Mouse (Mus musculus) large intestine, adult 2 months (tissue): ENCODE results near the gene Hepacam2. TPM values are rescaled to one million over a fixed set of nuclear protein-coding genes. Genes with fewer than 3 reads are reported as not detected.
"Not testable (repeated sequence)": the region's sequence is repeated elsewhere in the genome, so short reads cannot be mapped to it uniquely, and the experiment has no call there.

Experiments used
- DNase-seq: peaks from one replicate; pipeline ENCODE4 v3.0.0-alpha.2; 2012; ENCODE audit warnings: low read depth, low spot score
- WGBS: fragments of 180-500 bp; shearing (Covaris S2); methylation state at CpG from one replicate; pipeline ENCODE4 v1.1.7; 2018; 5-methylcytosine and 5-hydroxymethylcytosine counted together
- polyA plus RNA-seq: library from polyadenylated mRNA; depleted of rRNA; stranded (reverse); fragments of >200 nt; gene quantifications from 2 replicates; pipeline ENCODE4 v1.2.3, GENCODE M21; 2012; rRNA removed

The Hepacam2 gene
- polyA plus RNA-seq, result 59.0 and 75.1 TPM in 2 replicates

DNA sequence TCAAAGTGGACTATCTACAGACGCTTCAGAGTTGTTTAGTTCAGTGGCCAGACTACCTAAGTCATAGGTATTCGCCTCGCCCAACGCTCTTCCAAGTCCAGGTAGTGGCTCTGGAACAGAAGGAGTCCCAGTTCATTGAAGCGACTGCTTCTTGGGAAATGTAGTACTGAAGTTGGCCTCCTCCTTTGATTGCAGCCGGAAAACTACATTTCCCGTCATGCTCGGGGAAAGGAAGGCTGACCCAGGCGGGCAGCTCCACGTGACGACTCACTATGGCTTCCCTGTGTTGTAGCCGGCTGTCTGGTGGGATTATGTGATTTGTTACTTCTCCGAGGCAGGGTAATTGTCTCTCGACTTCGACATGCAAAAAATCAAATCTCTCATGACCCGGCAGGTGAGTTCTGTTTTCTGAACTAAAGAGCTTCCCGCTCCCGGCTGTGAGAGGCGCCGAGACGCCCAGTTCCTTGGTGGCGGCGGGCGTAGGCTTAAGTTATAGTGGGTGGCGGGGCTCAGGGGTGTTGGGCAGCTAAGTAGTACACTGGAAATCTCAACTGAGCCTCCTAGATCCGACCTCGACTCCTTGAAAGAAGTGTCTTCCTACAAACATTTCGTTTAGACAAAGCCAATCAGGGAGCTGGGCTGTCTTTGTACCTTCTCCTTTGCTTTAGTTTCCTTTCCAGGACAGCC lies at the start of gene Hepacam2, which contains the start of gene Vps50:
TSS of gene Hepacam2 (minus strand) at position 137 of the 687 bp plus-strand sequence.
TSS of gene Vps50 (plus strand) at position 221 of the 687 bp plus-strand sequence.
- DNase-seq, result peak; percentile 98
- 1% methylated on average over 28 of the region's 28 CpGs for WGBS

GRCm38 (mm10) chr6:3544970-3545369 lies 46.9 kb upstream of the Hepacam2 start:
- 61% methylated on average over 1 of the region's 1 CpGs for WGBS
- DNase-seq, result no peak

DNA sequence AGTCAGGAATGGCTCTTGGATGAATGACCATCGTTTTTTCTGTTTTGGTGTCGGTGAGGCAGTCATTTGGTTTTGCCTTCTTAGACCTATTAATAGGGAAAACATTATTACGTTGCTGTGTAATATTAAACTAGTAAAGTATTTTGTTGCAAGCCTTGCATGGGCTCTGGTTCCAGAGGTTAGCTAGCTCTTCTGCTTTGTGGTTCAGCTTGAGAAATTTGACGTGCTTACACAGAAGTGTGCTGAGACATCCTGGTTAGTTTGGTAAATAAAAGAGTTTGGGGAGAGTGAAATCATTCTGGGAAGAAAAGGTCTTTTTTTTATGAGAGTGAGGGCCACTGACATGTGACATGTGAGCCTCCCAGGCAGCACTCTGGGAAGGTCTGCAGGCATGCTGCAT lies 45.8 kb upstream of the Hepacam2 start:
- 89% methylated on average over 4 of the region's 4 CpGs for WGBS
- DNase-seq, result no peak

DNA sequence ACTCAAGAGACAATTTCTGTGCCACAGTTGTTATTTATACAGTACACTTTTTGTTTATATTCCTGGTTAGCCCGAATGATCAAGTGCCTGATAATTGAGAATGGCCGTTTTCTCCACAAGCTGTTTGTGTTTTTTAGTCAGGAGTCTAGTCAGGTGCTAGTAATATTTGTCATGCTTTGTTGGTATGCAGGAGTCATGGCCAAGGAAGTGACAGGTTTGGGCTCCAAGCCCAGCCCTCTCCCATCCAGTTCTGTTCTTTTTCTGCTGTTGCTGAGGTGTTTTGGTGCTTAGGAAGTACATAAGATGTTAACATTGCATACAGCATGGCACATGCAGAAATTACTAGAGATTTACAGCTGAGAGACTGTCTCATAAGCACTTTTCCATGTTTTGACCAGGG lies 41.4 kb upstream of the Hepacam2 start:
- no peak for DNase-seq
- 87% methylated on average over 2 of the region's 2 CpGs for WGBS

DNA sequence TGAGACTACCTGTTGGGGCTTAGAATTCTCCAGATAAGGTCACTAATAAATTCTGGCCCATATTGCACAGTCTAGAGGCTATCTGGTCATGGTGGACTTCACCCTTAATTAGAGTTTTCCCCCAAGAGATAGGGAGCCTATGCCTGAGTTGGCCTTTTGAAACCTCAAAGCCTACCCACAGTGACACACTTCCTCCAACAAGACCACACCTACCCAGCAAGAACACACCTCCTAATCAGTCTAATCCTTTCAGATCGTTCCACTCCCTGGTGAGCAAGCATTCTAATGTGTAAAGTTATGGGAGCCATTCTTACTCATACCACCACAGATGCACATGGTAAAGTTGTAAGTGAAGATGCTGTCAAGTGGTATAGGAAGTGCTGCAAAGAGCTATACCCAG lies 38.0 kb upstream of the Hepacam2 start:
- 44% methylated on average over 1 of the region's 1 CpGs for WGBS
- DNase-seq, result no peak

- 88% methylated on average over 5 of the region's 5 CpGs for WGBS
- no peak for DNase-seq
Observed at GRCm38 (mm10) chr6:3531445-3531844, 33.3 kb upstream of the Hepacam2 start.

GRCm38 (mm10) chr6:3528198-3528597 lies 30.1 kb upstream of the Hepacam2 start:
- DNase-seq, result no peak
- WGBS, result 97% methylated on average over 4 of the region's 4 CpGs

DNA sequence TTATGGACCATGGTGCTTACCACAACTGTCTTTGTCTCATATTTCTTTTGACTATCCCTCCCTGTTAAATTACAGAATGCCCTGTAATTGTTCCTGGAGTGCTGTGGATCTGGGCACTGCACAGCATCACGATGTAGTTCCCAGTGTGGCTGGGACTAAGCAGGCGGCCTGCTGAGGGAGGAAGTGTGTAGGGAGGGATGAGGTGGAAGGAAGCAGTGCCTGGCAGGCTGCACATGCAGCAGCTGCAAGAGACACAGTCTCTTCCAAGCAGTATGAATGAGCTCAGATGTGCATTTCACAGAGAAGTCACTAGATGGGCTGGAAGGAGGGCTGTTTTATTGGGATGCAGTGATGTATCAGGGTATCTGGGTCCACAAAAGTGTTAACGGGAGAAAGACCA lies 14.5 kb upstream of the Hepacam2 start:
- no peak for DNase-seq
- whole genome bisulfite sequencing, result 52% methylated on average over 3 of the region's 3 CpGs

- WGBS, result 77% methylated on average over 11 of the region's 11 CpGs
- DNase-seq, result no peak
Observed at GRCm38 (mm10) chr6:3511612-3512011, 13.5 kb upstream of the Hepacam2 start.

DNA sequence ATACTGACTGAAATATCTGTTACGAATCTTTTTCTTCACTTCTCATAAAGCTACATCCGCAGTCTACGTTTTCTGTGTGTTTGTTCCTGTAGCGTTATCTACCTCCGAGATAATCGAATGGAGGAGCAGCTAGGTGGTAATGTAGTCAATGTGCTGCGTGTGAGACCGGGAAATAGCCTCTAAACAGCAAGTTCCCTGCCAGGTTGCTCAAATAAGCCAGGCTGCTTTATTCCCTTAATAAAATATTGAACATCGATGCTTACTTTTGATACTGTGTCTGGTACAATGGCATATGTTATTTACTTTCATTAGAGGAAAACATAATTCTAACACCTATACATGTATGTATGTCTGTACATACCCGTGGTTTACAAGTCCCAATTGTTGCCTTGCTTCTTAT lies 13.0 kb upstream of the Hepacam2 start:
- DNase-seq, result no peak
- 87% methylated on average over 10 of the region's 10 CpGs for WGBS

DNA sequence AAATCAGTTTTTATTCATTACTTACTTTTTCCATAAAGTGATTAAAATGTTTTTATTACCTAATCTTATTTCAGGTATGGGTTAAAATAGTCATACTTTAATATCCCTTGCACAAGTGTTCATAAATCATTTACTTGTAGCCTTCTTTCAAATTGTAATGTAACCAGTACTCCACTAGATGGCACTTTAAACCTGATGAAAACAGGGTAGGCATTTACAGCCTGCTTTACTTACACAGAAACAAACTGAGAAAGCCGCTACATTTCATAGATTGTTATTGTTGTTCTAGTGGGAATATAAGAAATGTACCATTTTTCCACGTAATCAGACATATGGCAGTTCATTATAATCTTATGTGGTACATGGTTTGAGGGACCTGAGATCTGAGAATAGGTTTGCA lies 11.7 kb upstream of the Hepacam2 start:
- no peak for DNase-seq
- 13% methylated on average over 2 of the region's 2 CpGs for WGBS

- 74% methylated on average over 2 of the region's 2 CpGs for WGBS
- DNase-seq, result not testable (repeated sequence)
Observed at GRCm38 (mm10) chr6:3508151-3508550, 10.1 kb upstream of the Hepacam2 start.

DNA sequence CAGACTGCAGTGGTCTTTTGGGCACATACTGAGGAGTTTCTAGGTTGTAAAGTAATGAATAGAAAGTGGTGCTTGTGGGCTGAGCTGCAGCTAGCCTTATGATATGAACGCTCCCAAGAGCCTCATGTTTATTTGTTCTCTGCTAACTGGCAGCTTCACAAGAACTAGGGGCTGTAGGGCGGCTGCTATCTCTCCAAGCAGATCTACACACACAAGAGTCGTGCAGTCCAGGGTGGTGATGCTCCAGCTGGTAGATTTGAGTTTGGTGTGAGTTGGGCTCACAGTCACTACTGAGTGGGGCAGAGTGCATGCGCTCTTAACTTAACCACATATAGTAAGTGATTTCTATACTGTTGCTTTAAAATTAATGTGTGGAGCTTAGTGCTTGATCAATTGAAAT lies 9.0 kb upstream of the Hepacam2 start:
- no peak for DNase-seq
- 64% methylated on average over 4 of the region's 4 CpGs for WGBS

DNA sequence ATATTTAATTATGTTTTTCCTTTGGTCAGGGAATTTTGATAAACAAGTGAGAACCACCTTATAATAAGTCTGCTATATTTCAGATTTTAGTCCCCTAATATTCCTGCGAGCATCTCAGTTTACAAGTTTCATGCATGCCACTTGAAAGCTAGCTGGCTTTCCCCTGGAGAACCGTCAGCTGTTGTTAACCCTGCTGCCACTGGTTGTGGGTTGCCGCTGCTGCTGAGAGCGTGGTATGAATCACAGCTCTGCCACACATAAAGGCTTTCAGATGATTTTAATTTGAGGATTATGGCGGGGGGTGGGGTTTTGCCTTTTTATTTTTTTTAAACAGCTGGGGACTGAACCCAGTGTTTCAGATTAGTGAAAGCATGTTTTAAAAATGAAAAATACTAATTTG lies 7.2 kb upstream of the Hepacam2 start:
- 83% methylated on average over 5 of the region's 5 CpGs for WGBS
- DNase-seq, result no peak

GRCm38 (mm10) chr6:3500286-3500685 lies 2.2 kb upstream of the Hepacam2 start:
- 72% methylated on average over 3 of the region's 3 CpGs for WGBS

GRCm38 (mm10) chr6:3496210-3496609 lies 1.9 kb downstream of the Hepacam2 start:
- DNase-seq, result no peak
- 0% methylated on average over 2 of the region's 2 CpGs for WGBS

More at GRCm38 (mm10) chr6:3500286-3500685, 2.2 kb upstream of the Hepacam2 start:
- DNase-seq, result no peak

DNA sequence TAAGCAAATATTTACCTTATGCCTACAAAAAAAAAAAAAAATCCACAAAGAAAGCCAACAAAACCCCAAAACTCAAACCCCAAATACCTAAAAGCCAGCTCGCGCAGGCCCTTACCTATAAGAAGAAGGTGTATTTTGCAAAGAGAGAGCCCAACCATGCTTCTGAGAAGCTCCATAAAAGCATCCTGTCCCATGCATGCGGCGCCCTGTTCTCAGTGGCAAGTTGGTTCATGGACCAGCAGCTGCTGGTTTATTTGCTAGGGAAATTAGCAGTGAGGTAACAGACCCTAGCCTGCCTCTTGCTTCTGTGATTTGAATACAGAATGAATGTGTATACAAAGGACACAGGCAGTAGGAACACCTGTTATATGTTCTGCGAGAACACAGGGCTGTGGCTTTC lies 3.8 kb downstream of the Hepacam2 start:
- WGBS, result 58% methylated on average over 5 of the region's 5 CpGs
- DNase-seq, result no peak

GRCm38 (mm10) chr6:3487355-3487754 lies 10.7 kb downstream of the Hepacam2 start:
- 74% methylated on average over 1 of the region's 1 CpGs for WGBS
- DNase-seq, result no peak

GRCm38 (mm10) chr6:3485133-3485532 lies 13.0 kb downstream of the Hepacam2 start:
- WGBS, result 77% methylated on average over 3 of the region's 3 CpGs
- no peak for DNase-seq

- 24% methylated on average over 3 of the region's 3 CpGs for WGBS
- no peak for DNase-seq
Observed at GRCm38 (mm10) chr6:3481705-3482104, 16.4 kb downstream of the Hepacam2 start.

DNA sequence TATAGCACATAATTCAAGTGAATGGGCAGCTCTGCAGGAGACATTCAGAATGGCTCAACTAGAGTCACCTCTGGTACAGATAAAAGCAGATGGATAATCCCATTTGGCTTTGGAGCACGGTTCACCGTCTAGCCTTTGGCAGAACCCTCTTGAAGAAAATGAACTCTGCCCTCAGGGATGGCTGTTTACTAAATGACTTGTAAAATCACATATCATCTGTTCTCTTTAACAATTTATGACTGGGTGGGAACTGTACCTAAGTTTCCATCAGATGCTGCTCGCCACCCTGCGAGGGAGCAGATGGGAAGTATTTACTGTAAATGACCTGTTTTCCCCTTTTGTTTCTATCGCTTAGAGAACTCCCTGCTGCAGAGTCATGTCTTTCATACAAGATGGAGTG lies 18.2 kb downstream of the Hepacam2 start:
- WGBS, result 16% methylated on average over 5 of the region's 5 CpGs
- DNase-seq, result peak; percentile 70

- no peak for DNase-seq
- WGBS, result 21% methylated on average over 2 of the region's 2 CpGs
Observed at GRCm38 (mm10) chr6:3476299-3476698, 21.8 kb downstream of the Hepacam2 start.
